Mouse (Mus musculus): Measurements from ENCODE around the gene Fiz1.

GRCm38 (mm10) chr7:4999876-5000275 lies 14.6 kb downstream of the Fiz1 start:
- TF ChIP-seq CTCF (IDR thresholded peaks at IDR 0.05; ENCODE audit: insufficient read depth, low read length) = peak; percentile 39
- no peak for TF ChIP-seq POLR2A (IDR thresholded peaks at IDR 0.05; ENCODE audit: borderline replicate concordance, extremely low read depth, low read depth, low read length)
